Mouse (Mus musculus) neural tube, embryonic 14.5 days (tissue): ENCODE results near the gene Kdm4c. TPM values are rescaled to one million over a fixed set of nuclear protein-coding genes. Genes with fewer than 3 reads are reported as not detected.

Experiments used
- ATAC-seq: fragments of 200-750 bp; cut with Nextera tagmentation; 2 replicates; pipeline ENCODE4 v1.8.0; 2017; ENCODE audit warnings: low read depth, mild to moderate bottlenecking, moderate TSS enrichment, moderate library complexity
- H3K27ac ChIP-seq: fragments of 300-500 bp; sonication (generic); 2 replicates; pipeline ENCODE4 v1.5.1; 2014; ENCODE audit warnings: low read depth, mild to moderate bottlenecking, control low read depth, low read length, moderate library complexity, mixed read lengths
- H3K27me3 ChIP-seq: fragments of 300-500 bp; sonication (generic); 2 replicates; pipeline ENCODE4 v1.6.1; 2014; ENCODE audit warnings: low read length; ENCODE audit not compliant: control insufficient read depth, insufficient read depth
- H3K36me3 ChIP-seq: fragments of 300-500 bp; sonication (generic); 2 replicates; pipeline ENCODE4 v1.6.1; 2014; ENCODE audit warnings: low read length, mixed read lengths; ENCODE audit not compliant: control insufficient read depth, insufficient read depth
- H3K4me1 ChIP-seq: fragments of 300-500 bp; sonication (generic); 2 replicates; pipeline ENCODE4 v1.6.1; 2014; ENCODE audit warnings: low read length; ENCODE audit not compliant: control insufficient read depth, insufficient read depth
- H3K4me2 ChIP-seq: fragments of 300-500 bp; sonication (generic); 2 replicates; pipeline ENCODE4 v1.6.1; 2014; ENCODE audit warnings: mild to moderate bottlenecking, low read depth, low read length, control low read depth
- H3K4me3 ChIP-seq: fragments of 300-500 bp; sonication (generic); 2 replicates; pipeline ENCODE4 v1.5.1; 2014; ENCODE audit warnings: low read depth, low read length, control low read depth, mixed read lengths
- H3K9ac ChIP-seq: fragments of 300-500 bp; sonication (generic); replicated peaks from 2 replicates; pipeline ENCODE4 v1.6.1; 2014; ENCODE audit warnings: low read depth, mild to moderate bottlenecking, control low read depth, low read length, mixed read lengths
- H3K9me3 ChIP-seq: fragments of 300-500 bp; sonication (generic); 2 replicates; pipeline ENCODE4 v1.6.1; 2016; ENCODE audit warnings: low read length; ENCODE audit not compliant: control insufficient read depth
- WGBS: fragments of 180-500 bp; shearing (Covaris S2); extraction: QIAGEN DNeasy Blood & Tissue Kit; methylation state at CpG from one replicate; pipeline ENCODE4 v1.1.7; 2014; 5-methylcytosine and 5-hydroxymethylcytosine counted together
- polyA plus RNA-seq: library from polyadenylated mRNA; unstranded; fragments of >200 nt; fragmentation: Nextera tagmentation; extraction: Ambion mirVana; gene quantifications from 2 replicates; pipeline ENCODE4 v1.2.1, GENCODE M21; 2014

The Kdm4c gene
- polyA plus RNA-seq, 1 experiment from 2014 or later, result 24.5 TPM

DNA sequence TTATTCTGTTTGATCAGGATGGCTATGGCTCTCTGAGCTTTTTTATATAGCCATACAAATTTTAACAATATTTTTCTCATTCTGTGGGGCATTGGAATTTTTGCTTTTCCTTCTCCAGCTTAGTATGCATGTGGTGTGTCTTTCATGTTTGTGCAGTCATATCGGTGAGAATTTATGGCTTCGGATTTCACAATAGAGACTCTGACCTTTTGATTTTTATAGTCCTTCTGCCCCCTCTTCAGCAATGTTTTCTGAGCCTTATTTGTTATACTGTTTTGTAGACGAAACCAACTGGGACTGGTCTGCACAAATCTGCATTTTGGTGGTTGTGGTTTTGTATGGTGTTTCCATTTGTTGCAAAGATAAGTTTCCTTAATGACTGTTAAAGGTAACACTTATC, 45.6 kb downstream of the Kdm4c start:
- no peak overlapping the region for H3K4me2 ChIP-seq
- H3K4me1 ChIP-seq, result no peaks in the 10 kb centered on the region
- no peak overlapping the region for H3K9ac ChIP-seq
- no peak overlapping the region for H3K4me3 ChIP-seq
- H3K27ac ChIP-seq, result no peak overlapping the region
- no peaks in the 10 kb centered on the region for H3K9me3 ChIP-seq
- ATAC-seq, result no peak
- H3K27me3 ChIP-seq, result no peaks in the 10 kb centered on the region
- whole genome bisulfite sequencing, result 84% methylated on average over 3 of the region's 3 CpGs
- no peaks in the 10 kb centered on the region for H3K36me3 ChIP-seq

DNA sequence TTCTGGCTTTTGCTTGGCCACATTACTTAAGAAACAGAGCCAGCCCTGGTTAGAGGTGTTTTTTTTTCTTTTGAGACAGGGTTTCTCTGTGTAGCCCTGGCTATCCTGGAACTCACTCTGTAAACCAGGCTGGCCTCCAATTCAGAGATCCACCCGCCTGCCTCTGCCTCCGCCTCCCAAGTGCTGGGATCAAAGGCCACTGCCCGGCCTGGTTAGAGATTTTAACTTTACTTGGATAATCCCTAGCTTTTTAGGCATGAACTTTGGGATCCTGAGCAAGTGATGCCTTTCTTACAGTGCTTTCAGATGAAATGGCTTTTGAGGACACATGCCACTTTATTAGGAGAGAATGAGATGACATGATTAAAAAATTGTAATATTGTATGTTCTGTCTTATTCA, 52.4 kb downstream of the Kdm4c start:
- WGBS, result 83% methylated on average over 3 of the region's 3 CpGs
- ATAC-seq, result no peak

DNA sequence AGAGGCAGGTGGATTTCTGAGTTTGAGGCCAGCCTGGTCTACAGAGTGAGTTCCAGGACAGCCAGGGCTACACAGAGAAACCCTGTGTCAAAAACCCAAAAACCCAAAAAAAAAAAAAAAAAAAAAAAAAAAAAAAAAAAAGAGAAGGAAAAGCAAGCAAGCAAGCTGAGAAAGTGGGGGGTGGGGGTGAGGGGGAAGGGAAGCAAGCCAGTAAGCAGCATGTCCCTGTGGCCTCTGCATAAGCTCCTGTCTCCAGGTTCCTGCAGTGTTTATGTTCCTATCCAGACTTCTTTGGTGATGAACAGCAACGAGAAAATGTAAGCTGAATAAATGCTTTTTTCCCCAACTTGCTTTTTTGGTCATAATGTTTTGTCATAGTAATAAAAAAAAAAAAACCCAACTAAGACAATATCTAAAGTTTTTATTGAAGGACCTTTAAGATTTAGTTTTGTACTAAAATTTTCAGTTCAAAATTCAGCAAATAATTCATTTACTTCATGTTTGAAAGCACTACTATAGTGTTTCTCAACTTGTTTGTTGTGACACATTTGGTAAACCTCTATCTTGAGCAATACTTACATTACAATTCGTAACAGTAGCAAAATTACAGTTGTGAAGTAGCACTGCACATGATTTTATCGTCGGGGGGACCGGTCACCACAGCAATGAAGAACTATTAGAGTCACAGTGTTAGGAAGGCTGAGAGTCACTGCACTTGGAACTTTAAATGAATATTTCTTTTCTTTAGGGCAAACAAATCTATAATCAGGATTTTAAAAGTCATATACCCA, 63.2 kb downstream of the Kdm4c start:
- no peaks in the 10 kb centered on the region for H3K4me1 ChIP-seq
- no peaks in the 10 kb centered on the region for H3K9me3 ChIP-seq
- H3K27ac ChIP-seq, result no peak overlapping the region
- H3K4me3 ChIP-seq, result no peak overlapping the region
- WGBS, result 96% methylated on average over 5 of the region's 5 CpGs
- no peaks in the 10 kb centered on the region for H3K36me3 ChIP-seq
- H3K9ac ChIP-seq, result no peak overlapping the region
- no peak overlapping the region for H3K4me2 ChIP-seq
- no peaks in the 10 kb centered on the region for H3K27me3 ChIP-seq
- ATAC-seq, result no peak

More for the DNA sequence above, 52.4 kb downstream of the Kdm4c start:
- Histone ChIP-seq H3K4me1 (no peaks in the 10 kb centered on the region), H3K4me3 (no peak overlapping the region), H3K9me3 (no peaks in the 10 kb centered on the region), H3K4me2 (no peak overlapping the region), H3K9ac (no peak overlapping the region), H3K27ac (no peak overlapping the region), H3K27me3 (no peaks in the 10 kb centered on the region), H3K36me3 (no peaks in the 10 kb centered on the region)

DNA sequence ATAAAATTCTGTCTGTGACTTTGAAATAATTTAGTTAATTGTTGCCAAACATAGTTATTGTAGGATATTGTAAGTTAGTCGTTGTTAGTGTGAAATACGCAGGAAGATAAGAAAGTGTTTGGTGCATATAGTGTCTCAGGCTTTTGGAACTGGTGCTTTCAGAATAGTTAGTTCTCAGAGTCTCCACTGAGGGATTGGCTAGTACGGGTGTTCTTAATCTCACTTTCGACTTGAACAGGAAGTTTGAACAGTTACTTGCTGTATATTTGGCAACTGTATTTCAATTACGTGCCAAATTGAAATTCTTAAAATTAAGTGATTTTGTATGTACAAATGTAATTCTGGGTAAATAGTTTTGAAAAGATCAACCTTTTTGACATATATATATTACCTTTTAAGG, 68.8 kb downstream of the Kdm4c start:
- no peak overlapping the region for H3K9ac ChIP-seq
- no peaks in the 10 kb centered on the region for H3K27me3 ChIP-seq
- 95% methylated on average over 5 of the region's 5 CpGs for WGBS
- H3K9me3 ChIP-seq, result no peaks in the 10 kb centered on the region
- no peaks in the 10 kb centered on the region for H3K4me1 ChIP-seq
- no peaks in the 10 kb centered on the region for H3K36me3 ChIP-seq
- H3K27ac ChIP-seq, result no peak overlapping the region
- no peak overlapping the region for H3K4me2 ChIP-seq
- no peak overlapping the region for H3K4me3 ChIP-seq
- no peak for ATAC-seq

DNA sequence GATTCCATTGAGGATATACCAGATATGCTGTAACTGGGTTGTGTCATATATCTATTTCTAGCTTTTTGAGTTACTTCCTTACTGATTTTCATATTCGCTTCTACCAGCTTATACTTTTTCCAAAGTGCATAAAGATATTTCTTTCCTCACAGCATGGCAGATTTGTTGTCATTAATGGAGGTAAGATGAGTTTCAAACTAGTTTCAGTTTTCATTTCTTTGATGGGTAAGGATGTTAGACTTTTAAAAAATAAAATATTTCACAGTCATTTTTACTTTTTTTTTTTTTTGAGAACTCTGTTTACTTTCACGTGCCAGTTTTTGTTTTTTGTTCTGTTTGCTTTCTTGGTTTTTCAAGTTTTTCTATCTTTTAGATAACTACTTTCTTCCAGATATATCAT, 70.6 kb downstream of the Kdm4c start:
- WGBS, result 94% methylated on average over 2 of the region's 2 CpGs
- no peaks in the 10 kb centered on the region for H3K27me3 ChIP-seq
- H3K9me3 ChIP-seq, result no peaks in the 10 kb centered on the region
- H3K4me2 ChIP-seq, result no peak overlapping the region
- H3K4me3 ChIP-seq, result no peak overlapping the region
- H3K9ac ChIP-seq, result no peak overlapping the region
- no peak overlapping the region for H3K27ac ChIP-seq
- no peak for ATAC-seq
- H3K4me1 ChIP-seq, result no peaks in the 10 kb centered on the region
- 0 out of 2 replicates have a peak, but pooled peaks cover 4% of the 10 kb centered on the region for H3K36me3 ChIP-seq

DNA sequence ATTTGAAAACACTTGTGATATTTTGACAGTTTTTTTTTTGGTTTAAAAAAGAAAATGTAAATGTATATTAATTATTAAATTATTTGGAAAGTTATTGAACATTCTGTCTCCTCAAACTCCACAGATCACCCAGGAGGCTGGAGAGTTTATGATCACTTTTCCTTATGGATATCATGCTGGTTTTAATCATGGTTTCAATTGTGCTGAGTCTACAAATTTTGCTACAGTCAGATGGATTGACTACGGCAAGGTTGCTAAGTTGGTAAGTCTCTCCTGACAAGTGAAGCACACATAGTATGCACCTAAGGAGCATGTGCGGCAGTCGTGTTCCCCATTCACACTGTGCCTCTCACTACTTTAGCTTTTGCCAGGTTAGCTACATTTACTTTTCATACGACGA, 73.1 kb downstream of the Kdm4c start:
- 98% methylated on average over 5 of the region's 5 CpGs for WGBS
- no peak for ATAC-seq
- Histone ChIP-seq H3K36me3 (0 out of 2 replicates have a peak, but pooled peaks cover 4% of the 10 kb centered on the region), H3K9me3 (no peaks in the 10 kb centered on the region), H3K4me3 (no peak overlapping the region), H3K4me2 (no peak overlapping the region), H3K9ac (no peak overlapping the region), H3K27ac (no peak overlapping the region), H3K27me3 (no peaks in the 10 kb centered on the region), H3K4me1 (no peaks in the 10 kb centered on the region)

DNA sequence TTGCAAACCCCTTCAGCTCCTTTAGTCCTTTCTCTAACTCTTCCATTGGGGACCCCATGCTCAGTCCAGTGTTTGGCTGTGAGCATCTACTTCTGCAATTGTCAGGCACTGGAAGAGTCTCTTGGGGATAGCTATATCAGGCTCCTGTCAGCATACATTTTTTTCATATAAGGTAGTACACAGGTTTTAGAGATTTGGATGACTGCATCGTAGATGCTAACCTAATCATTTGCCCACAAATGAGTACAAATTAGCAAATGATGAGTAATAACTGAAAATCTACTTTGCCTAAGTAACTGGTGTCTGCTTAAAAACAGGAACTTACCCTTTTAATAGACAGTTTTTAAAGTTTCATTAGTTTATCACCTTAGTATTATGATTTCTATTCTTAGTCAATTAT, 77.0 kb downstream of the Kdm4c start:
- H3K27ac ChIP-seq, result no peak overlapping the region
- H3K36me3 ChIP-seq, result 0 out of 2 replicates have a peak, but pooled peaks cover 4% of the 10 kb centered on the region
- no peaks in the 10 kb centered on the region for H3K9me3 ChIP-seq
- no peak overlapping the region for H3K9ac ChIP-seq
- H3K27me3 ChIP-seq, result no peaks in the 10 kb centered on the region
- WGBS, result 98% methylated on average over 1 of the region's 1 CpGs
- no peak overlapping the region for H3K4me2 ChIP-seq
- no peaks in the 10 kb centered on the region for H3K4me1 ChIP-seq
- ATAC-seq, result no peak
- H3K4me3 ChIP-seq, result no peak overlapping the region

DNA sequence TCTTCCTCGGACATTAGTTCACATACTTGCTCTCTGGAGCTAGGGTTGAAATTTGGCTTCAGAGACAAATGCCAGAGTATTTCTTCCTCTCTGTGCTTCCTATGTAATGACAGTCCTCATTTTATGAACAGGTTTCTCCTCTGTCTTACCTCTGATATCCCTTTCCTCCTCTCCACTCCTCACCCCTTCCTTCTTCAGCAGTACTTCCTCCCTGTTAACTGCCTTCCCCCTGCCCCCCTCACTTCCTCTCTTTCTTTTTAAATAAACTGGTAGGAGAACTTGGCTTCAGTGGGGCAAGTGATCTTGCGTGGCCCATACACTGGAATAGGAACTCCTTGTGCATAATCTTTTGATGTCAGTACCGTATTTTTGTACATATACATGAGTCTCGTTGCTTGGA, 115.2 kb downstream of the Kdm4c start:
- H3K27me3 ChIP-seq, result no peaks in the 10 kb centered on the region
- H3K27ac ChIP-seq, result no peak overlapping the region
- H3K4me3 ChIP-seq, result no peak overlapping the region
- H3K4me1 ChIP-seq, result no peaks in the 10 kb centered on the region
- 95% methylated on average over 4 of the region's 4 CpGs for WGBS
- H3K9ac ChIP-seq, result no peak overlapping the region
- peaks cover 9% of the 10 kb centered on the region for H3K36me3 ChIP-seq
- ATAC-seq, result no peak
- no peaks in the 10 kb centered on the region for H3K9me3 ChIP-seq
- no peak overlapping the region for H3K4me2 ChIP-seq

DNA sequence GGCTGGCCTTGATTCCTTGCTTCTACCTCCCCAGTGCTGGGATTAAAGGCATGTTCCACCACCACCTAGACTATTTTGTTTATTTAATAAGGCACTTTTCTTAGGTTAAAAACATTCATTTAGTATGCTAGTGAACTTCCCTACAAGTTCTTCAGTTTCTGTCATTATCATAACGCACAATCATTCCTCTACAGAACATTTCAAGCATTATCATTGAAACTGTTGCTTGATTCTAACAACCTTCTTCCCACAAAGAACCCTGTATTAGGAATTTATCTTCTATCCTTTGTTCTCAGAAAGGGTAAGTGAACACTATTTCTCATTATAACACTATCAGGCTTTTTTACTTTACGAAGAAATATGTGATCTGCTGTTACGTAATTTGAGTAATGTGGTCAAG, 118.0 kb downstream of the Kdm4c start:
- Histone ChIP-seq H3K27ac (no peak overlapping the region), H3K9ac (no peak overlapping the region), H3K27me3 (no peaks in the 10 kb centered on the region), H3K36me3 (peaks cover 7% of the 10 kb centered on the region), H3K4me3 (no peak overlapping the region), H3K4me1 (no peaks in the 10 kb centered on the region), H3K9me3 (no peaks in the 10 kb centered on the region), H3K4me2 (no peak overlapping the region)
- WGBS, result 93% methylated on average over 3 of the region's 3 CpGs
- no peak for ATAC-seq
